Mouse (Mus musculus): ENCODE data around the gene Isg15. TPM values are rescaled to one million over a fixed set of nuclear protein-coding genes. Genes with fewer than 3 reads are reported as not detected.
A peak's percentile ranks its signal among the peaks of the same experiment; 100 is the strongest.

Gene Isg15
- polyA plus RNA-seq, 1 experiment from 2014 or later, result 70.8 TPM

- DNase-seq (ENCODE audit: low spot score), result peak; percentile 56
Measured at GRCm38 (mm10) chr4:156203413-156204131, 3.0 kb upstream of the Isg15 start.

- peak; percentile 86 for DNase-seq (ENCODE audit: low spot score)
Measured at GRCm38 (mm10) chr4:156203001-156203412, 2.4 kb upstream of the Isg15 start, which contains the start of gene AW011738. AW011738 (plus strand) TSS chr4:156203304.

- no peak for DNase-seq (ENCODE audit: low spot score)
Measured at GRCm38 (mm10) chr4:156202462-156202893, 1.9 kb upstream of the Isg15 start.

GRCm38 (mm10) chr4:156197829-156198205 is 2.8 kb downstream of the Isg15 start:
- peak; percentile 54 for DNase-seq (ENCODE audit: low spot score)

- DNase-seq (ENCODE audit: low spot score), result peak; percentile 67
Measured at GRCm38 (mm10) chr4:156197131-156197828, 3.3 kb downstream of the Isg15 start, which contains the start of gene Agrn. Agrn (minus strand) TSS chr4:156197488.

GRCm38 (mm10) chr4:156195927-156196870 is 4.4 kb downstream of the Isg15 start:
- peak; percentile 16 for DNase-seq (ENCODE audit: low spot score)

- DNase-seq (ENCODE audit: low spot score), result no peak
Measured at GRCm38 (mm10) chr4:156194346-156194745, 6.3 kb downstream of the Isg15 start.

- no peak for DNase-seq (ENCODE audit: low spot score)
Measured at GRCm38 (mm10) chr4:156193906-156194305, 6.7 kb downstream of the Isg15 start.

GRCm38 (mm10) chr4:156193200-156193590 is 7.4 kb downstream of the Isg15 start:
- no peak for DNase-seq (ENCODE audit: low spot score)

GRCm38 (mm10) chr4:156192421-156193199 is 8.0 kb downstream of the Isg15 start:
- DNase-seq (ENCODE audit: low spot score), result no peak

GRCm38 (mm10) chr4:156188811-156189323 is 11.8 kb downstream of the Isg15 start:
- DNase-seq (ENCODE audit: low spot score), result no peak

GRCm38 (mm10) chr4:156188162-156188810 is 12.3 kb downstream of the Isg15 start:
- DNase-seq (ENCODE audit: low spot score), result no peak

- no peak for DNase-seq (ENCODE audit: low spot score)
Measured at GRCm38 (mm10) chr4:156185950-156186850, 14.4 kb downstream of the Isg15 start.

- no peak for DNase-seq (ENCODE audit: low spot score)
Measured at GRCm38 (mm10) chr4:156185456-156185949, 15.1 kb downstream of the Isg15 start.

GRCm38 (mm10) chr4:156184291-156184954 is 16.2 kb downstream of the Isg15 start:
- no peak for DNase-seq (ENCODE audit: low spot score)

- no peak for DNase-seq (ENCODE audit: low spot score)
Measured at GRCm38 (mm10) chr4:156183747-156184146, 16.9 kb downstream of the Isg15 start.

- DNase-seq (ENCODE audit: low spot score), result no peak
Measured at GRCm38 (mm10) chr4:156177630-156178029, 23.0 kb downstream of the Isg15 start.

GRCm38 (mm10) chr4:156171828-156172227 is 28.8 kb downstream of the Isg15 start:
- DNase-seq (ENCODE audit: low spot score), result no peak

Data from thymus, postnatal 0 days (tissue).